Mouse (Mus musculus): ENCODE measurements around the gene H2afx.

DNA sequence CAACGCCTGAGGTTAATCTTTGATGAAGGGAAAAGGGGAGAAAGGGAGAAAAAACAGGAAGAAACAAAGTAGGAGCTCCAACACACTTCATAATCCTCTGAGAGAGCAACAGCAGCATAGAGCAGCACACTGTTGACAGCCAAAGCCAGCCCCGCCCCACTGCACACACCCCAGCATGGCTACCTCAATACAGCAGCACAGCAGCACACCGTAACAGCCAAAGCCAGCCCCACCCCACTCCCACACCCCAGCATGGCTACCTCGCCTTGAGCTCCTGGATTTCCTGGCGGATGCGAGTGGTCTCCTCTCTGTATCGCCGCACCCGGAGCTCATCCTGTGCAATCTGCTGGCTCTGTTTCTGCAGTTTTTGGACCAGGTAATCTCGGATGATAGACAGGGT, 17.8 kb downstream of the H2afx start:
- TF ChIP-seq TCF12 (IDR thresholded peaks at IDR 0.05; ENCODE audit: insufficient read depth, poor library complexity, severe bottlenecking): no peak
- TF ChIP-seq POLR2A (IDR thresholded peaks at IDR 0.05; ENCODE audit: insufficient read length, low read depth): no peak
- TF ChIP-seq USF1 (IDR thresholded peaks at IDR 0.05; ENCODE audit: low read depth): no peak
